Mouse (Mus musculus) 3T3-L1 (cell line): ENCODE data around the gene Plp2.
"Not testable (repeated sequence)": the region's sequence is repeated elsewhere in the genome, so short reads cannot be mapped to it uniquely, and the experiment has no call there.

Source experiments
- DNase-seq: peaks from one replicate; pipeline ENCODE4 v3.0.0-alpha.2; 2015; ENCODE audit warnings: low read depth, low spot score

The Plp2 gene

DNA sequence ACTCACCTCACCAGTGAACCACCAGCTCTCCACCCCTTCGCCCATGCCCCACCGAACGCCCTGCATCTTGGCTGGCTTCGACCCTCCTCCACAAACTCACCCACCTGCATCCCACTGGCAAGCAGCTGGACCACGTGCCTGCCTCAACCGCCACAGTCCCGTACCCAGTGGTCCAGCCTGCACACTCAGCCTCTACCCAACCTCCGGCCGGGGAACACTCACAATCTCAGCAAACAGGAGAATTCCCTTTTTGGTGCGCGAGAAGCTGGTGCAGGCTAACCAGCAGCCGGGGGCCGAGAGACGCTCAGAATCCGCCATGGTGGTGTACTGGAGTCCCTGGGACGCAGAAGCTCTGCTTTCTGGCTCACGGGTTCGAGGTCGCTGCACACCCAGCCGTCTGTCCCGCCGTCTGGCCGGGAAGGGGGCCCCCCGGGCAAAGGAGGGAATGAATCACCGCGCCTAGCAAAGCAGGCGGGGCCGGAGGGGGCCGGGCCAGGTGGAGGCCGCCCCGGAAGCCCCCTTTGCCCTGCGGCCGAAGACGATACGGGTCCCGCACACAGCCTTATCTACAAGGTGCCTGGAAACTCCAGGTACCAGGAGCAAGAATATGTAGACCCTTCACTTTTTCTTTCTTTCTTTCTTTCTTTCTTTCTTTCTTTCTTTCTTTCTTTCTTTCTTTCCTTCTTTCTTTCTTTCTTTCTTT is at the start of gene Plp2:
Plp2 (minus strand) TSS at position 470 of the 703 bp plus-strand sequence.
- DNase-seq: peak; percentile 56

DNA sequence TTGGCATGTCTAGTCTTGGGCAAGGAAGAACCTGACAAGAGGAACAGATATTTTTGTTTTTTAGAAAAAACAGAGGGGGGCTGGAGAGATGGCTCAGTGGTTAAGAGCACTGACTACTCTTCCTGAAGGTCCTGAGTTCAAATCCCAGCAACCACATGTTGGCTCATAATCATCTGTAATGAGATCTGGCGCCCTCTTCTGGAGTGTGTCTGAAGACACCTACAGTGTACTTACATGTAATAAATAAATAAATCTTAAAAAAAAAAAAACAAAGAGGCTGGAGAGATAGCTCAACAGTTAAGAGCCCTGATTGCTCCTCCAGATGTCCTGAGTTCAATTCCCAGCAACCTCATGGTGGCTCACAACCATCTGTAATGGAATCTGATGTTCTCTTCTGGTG is 44.9 kb upstream of the Plp2 start:
- peak; percentile 44 for DNase-seq

DNA sequence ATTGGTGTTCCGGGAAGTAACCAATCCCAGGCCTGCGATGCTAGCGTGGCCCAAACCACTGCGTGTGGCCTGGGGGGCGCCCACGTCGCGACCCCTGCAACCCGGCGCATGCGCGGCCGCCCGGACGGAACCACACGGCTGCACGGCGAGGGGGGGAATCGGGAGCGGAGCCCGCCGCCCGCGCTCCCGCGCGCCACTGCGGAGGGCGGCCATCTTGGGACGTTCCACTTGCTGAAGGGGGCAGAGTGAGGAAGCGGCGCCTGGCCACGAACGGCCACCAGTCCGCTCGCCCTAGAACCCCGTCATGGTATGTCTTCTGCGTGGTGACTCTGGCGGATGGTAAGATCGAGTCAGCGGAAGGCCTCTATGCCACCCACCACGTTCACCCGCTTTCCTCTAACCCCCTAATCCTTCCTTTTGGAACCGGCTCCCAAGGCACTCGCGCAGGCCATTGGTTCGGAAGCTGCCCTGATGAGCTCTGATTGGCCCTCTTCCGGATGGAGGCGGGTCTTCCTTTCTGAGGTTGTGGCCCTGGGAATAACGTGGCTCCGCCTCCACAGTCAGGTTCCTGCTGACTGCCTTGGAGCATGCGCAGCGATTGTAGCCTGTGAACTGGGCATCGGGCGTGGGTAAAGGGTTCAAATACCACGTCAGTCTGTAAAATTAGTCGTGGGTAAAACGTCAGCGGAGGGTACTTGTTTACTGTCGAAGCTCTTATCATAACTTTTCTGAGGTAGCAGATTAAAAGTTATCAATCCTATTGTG is 43.1 kb upstream of the Plp2 start, which contains the start of gene Wdr45:
Wdr45 (plus strand) TSS at position 199 of the 765 bp plus-strand sequence.
- peak; percentile 98 for DNase-seq

DNA sequence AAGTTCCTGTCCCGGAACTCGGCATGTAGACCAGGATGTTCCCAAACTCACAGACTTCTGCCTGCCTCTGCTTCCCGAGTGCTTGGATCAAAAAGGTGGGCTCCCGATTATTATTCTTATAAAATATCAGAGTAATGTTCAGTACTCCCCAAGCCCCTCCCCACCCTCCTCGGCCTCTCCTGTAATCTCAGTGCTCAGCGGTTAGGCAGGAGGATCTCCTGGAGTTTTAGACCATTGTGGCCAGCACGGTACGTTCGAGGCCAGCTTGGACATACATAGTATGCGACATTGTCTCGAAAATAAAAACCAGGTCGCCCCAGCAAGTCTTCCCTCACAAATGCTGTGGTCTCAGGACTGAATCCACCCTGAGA is 42.6 kb upstream of the Plp2 start:
- DNase-seq: not testable (repeated sequence)

DNA sequence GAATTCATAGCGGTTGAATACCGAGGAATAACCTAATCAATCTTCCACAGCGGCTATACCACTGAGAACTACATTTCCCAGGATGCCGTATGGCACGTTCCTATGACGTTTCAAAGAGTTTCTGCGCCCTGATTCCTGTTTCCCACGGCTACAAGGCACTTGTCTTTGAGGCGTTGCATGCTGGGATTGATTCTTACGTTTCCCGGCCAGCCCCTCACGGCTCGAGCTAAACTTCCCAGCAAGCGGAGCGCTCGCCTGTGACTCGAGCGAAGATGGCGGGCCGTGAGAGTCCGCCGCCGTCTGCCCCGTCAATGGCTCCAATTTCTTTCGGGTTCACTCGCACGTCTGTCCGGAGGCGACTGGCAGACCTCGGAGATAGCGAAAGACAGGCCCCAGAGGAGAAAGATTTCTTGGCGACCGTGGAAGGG is 25.8 kb upstream of the Plp2 start, which contains the start of gene Gpkow:
Gpkow (plus strand) TSS at position 178 of the 428 bp plus-strand sequence.
- peak; percentile 95 for DNase-seq

DNA sequence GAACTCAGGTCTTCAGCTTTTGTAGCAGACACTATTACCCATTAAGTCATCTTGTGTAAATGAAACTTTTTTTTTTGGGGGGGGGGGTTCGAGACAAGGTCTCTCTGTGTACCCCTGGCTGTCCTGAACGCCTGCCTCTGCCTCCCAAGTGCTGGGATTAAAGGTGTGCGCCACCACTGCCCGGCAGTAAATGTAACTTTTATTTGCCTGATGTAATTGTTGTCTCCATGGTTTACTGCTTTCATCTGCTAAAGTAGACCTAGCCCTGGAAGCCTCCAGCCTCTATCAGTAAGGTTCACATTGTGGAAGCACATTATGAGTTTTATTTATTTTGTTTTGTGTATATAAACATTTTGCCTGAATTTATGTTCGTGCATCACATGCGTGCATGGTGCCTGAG is 25.3 kb upstream of the Plp2 start:
- no peak for DNase-seq

DNA sequence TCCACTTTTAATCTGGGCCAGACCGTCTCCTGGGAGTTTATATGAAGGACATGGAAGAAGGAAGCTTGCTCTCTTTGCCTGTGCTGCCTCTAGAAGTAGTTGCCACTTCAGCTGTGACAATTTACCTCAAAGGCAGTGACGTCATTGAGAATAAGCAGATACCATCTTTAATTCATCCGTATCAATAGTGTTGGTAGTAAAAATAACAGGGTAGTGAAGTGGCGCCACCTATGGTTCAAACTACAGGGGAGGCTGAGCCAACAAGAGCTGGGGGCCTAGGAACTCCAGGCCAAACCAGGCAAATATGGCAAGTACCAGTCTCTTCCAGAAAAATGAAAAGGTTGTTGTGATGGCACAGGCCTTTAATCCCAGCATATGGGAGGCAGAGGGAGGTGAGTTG is 21.7 kb upstream of the Plp2 start:
- DNase-seq: peak; percentile 64

DNA sequence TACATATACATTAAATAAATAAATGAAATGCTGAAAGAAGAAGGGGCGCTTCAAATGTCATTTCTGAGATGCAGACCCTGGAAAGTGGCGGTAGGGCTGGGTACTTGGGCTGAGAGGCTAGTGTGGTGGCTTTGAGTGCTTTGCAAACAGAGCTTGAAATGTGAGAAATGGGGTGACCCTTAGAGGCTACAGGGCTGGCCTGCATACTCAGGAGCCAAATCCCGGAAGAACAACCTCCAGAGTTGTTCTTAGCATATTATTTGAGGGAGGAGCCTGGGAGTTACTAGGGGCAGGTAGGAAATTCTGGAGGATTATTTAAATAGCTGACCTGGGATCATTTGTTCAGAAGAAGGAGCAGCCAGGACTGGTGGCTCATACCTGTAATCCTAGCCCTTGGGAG is 19.3 kb upstream of the Plp2 start:
- no peak for DNase-seq

DNA sequence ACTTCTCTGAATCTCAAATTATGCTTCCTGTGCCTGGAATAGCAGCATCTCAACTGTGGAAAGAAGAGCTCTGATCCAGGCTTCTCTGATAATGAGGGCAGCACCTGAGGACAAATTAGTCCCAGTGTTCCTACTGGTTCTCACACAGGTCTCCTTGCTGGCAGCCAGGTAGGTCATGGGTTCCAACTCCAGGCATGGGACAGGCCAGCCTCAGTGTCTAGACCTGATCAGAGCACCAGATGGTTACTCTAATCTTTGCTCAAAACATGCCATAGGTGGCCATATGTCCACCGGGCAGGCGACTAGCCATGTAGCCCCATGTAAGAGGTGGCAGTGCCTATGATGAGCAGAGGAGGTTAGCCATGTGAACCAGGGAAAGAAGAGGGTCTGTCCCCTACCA is 17.1 kb upstream of the Plp2 start:
- DNase-seq: no peak

DNA sequence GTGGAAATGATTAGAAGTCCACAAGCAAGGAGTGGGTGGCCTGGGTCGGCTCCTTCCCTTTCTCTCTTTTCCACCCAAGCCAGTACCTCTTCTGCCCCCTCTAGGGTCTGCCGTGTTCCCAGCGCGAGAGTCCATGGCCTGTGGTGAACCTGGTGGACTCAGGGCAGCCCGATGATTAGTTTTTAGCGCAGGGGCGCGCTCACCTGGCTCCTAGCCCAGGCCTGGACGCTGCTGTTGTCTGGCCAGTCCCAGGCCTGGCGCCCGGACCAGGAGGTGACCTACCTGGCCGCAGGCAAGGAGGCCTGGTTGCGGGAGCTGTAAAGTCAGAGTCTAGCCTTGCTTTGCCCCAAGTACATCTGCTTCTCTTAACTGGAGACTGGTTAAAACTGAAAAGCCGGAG is 9.7 kb upstream of the Plp2 start, which contains the start of gene Magix:
Magix (minus strand) TSS at position 388 of the 400 bp plus-strand sequence.
- no peak for DNase-seq

DNA sequence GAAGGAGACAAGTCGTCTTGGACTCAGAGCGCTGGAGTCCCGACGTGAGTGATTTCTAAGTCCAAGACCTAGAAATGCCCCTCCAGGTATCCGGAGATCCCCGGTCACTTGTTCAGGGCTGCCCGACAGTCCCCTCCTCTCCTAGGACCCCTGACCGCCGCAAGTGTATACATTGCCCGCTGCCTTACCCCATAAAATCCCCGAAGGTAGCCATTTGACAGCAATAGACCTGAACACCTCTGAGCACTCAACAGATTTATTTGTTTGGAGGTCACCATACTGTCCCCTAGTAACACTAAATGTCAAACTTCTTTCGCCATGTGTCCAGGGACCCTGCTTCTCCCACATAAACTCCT is 8.8 kb upstream of the Plp2 start:
- DNase-seq: no peak

DNA sequence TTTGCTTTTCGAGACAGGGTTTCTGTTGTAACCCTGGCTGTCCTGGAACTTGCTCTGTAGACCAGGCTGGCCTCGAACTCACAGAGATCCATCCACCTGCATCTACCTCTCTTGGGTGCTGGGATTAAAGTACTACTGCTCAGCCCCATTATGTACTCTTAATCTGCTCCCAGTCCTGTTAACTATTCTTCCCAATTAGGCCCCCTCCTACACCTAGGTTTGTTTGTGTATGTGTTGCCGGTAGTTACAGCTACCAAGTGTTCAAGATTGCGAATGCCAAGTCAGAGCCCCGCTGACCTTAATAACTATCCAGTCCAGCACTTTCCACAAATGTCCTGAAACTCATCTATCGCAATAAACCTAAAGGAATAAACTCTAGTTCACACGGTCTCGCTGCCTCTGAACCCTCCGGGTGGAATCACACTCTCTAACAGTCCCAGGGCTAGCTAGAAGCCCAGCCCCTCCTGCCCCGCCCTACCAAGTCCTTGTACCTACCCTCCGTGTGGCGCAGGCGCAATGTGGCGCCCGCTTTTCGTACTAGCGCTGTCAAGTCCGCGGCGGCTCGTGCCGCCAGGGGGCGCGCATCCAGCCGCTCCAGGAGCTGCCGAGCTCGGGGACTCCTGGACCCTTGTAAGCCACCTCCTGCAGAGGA is 8.3 kb upstream of the Plp2 start:
- peak; percentile 90 for DNase-seq

DNA sequence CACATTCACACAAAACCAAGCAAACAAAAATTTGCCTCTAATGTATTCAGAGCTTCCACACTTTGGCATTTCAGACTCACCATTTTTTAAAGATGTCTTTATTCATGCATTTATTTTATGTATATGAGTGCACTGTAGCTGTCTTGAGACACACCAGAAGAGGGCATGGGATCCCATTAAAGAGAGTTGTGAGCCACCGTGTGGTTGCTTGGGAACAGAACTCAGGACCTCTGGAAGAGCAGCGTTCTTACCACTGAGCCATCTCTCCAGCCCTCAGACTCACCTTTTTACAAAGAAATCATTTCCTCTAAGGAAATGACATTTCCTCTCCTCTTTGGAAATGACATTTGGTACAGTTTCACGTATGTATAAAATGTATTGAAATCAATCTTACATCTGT is 7.8 kb upstream of the Plp2 start:
- DNase-seq: peak; percentile 61

DNA sequence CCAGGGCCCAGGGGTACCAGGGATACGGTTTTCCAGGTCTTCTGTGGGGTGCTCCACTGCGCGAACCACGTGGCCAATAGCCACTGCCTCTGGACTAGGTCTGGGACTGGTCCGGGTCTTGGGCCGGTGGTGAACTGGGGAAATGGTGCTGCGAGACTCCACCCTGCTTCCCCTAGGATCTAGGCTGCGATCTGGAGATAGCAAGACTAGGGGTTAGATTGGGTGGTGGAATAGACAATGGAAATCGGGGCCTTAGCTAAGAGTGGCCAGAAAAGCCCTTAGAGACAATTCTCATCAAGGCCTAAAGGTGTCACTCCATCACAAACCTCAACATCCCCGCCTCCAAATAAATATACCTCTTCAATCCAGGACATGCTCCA is 3.8 kb upstream of the Plp2 start:
- no peak for DNase-seq

DNA sequence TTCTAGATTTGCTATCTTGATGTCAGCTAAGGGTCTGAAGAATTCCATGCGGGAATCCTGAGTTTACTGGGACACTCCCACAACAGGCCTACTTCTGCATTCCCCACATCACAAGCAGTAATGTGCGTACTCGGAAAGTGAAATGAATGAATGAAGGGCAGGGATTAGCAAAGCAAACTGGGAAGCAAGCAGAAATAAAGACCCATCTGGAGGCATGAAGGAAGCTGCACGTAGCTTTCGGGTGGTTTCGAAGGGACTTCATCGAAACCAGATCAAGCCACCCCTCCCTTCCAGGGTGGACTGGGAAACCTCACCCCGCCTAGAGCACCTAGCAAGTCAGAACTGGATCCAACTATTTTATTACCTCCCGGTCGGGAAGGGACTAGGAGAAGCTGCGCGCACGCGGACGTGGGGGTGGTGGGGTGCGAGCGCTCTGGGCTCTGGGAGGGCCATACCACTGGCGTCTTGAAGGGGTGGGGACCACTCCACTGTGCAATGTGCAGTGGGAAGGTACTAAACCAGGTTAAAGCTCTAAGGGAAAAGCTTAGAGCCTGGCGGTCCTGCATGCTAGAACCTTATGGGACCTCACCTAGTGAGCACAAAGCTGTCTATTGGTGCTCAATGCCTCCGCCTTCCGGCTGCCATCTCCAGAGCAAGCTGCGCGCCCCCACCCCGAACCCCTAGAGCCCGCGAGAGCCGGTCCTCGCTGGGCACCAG is 3.3 kb upstream of the Plp2 start:
- DNase-seq: no peak

DNA sequence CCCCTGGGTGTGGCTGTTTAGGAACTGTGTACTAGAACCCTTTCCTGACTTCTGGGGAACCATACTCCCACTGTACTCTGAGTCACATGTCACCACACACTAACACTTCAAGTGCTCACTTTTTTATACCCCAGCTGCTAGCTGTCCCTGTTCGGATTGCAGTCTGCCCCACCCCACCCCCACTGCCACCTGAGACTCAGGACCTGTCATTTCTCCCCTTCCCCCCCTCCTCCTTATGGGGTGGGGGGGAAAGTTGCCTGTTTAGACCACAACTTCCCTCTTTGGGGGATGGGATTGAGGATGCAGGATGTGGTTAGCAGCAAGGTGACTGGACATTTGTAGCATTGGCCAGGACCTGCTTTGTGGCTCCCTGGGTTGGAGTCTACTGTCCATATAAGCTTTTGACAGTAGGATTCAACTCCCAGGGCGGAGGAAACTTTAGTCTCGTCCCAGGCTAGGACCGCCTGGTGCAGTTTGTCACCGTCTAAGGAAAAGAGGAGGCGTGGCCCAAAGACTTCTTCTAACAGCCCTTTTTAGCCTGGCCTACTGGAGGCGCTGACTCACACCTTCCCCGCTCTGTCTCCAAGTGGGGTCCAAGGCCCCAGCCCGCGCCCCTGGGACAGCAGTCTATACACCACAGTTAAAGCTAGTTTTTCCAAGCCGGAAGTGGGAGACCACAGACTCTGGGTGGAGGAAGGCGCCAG is 2.5 kb upstream of the Plp2 start:
- peak; percentile 61 for DNase-seq

DNA sequence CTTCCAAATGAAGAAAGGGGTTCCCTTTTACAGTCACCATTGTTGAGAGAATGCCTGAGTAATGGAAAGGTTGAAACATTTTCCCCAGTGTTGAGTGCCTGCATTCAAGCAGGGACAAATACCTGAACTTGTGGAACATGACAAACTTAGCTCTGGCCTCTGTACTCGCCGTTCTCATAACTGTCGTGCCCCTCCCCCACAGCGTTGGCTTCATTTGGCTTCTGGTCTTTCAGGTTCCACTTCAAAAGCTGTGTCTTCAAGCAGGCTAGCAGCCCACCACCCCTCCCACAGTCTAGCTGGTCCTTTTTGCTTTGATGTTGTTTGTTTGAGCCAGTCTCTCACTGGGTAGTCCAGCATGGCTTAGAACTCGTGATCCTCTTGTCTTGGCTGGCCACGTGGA is 1.5 kb upstream of the Plp2 start:
- no peak for DNase-seq

DNA sequence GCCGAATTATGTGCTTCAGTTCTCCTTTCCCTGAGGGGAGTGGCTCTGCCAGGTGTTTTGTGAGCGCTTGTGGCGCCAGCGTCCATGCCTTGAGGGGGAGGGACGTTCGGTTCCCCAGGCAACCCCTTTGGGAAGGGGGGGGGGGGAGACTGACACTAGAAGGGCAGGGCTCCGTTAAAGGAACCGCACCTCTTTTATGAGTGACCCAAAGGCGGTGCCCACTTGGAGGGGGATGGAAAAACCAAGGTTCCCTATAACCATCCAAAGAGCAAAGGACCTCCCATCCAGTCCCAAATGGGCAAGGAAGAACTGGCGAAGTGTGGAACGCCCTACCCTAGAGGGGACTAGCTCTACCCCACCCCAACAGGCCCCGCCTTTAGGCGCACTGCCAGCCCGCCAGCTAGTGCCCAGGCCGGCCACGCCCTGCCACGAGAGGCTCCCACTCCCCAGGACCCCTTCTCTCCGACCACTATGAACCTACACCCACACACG is 754 bp downstream of the Plp2 start:
- DNase-seq: peak; percentile 82

DNA sequence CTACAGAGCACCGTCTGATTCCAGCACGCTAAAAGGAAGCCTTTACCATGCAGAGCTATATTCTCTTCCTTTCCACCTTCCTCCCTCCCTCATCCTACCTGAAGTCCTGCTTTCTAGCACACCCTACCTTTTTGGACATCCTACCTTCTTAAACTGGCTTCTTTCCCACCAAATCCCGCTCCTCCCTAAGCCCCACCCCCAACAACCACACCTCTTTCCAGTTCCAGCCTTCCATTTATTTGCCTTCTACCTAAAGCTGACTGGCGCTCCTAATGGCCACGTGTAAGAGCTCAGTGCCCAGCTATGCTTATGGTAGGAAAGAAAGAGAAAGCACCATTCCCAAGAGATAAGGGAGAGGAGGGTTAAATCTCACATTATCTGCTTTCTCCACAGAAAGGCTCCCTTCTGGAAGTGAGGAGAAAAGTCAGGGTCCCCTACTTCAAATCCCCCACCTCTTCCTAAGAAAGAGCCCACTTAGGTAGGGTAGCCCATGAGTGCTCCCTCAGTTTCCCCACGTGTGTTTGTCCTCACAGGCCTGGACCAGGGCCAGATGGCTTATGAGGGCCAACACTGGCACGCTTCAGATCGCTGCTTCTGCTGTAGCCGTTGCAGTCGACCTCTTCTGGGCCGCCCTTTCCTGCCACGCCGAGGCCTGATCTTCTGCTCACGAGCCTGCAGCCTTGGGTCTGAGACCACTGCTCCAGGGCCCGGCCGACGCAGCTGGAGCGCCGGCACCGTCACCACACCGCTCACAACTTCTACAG is 5.3 kb downstream of the Plp2 start:
- no peak for DNase-seq

DNA sequence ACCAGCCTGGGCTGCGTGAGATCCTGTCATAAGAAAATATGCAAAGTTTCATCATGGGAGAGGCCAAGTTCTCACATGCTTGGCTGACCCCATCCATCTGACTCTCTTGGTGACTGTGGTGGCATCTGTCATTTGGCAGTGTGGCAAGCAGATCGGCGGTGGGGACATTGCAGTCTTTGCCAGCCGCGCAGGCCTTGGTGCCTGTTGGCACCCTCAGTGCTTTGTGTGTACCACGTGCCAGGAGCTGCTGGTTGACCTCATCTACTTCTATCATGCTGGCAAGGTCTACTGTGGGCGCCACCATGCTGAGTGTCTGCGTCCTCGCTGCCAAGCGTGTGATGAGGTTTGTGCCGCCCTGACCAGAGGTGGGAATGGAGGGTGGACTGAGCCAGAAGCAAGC is 6.4 kb downstream of the Plp2 start:
- DNase-seq: no peak
